Mouse (Mus musculus) intestine, postnatal 0 days (tissue): ENCODE results near the gene Olfr777. TPM values are rescaled to one million over a fixed set of nuclear protein-coding genes. Genes with fewer than 3 reads are reported as not detected.

ENCODE experiments used
- ATAC-seq: fragments of 200-750 bp; cut with Nextera tagmentation; 2 replicates; pipeline ENCODE4 v1.8.0; 2017; ENCODE audit warnings: mild to moderate bottlenecking, moderate TSS enrichment, moderate library complexity
- H3K27ac ChIP-seq: fragments of 300-500 bp; sonication (generic); 2 replicates; pipeline ENCODE4 v1.5.1; 2014; ENCODE audit warnings: mild to moderate bottlenecking, low read depth, low read length, moderate library complexity
- H3K27me3 ChIP-seq: fragments of 300-500 bp; sonication (generic); replicated peaks from 2 replicates; pipeline ENCODE4 v1.6.1; 2014; ENCODE audit warnings: low read length, mixed read lengths; ENCODE audit not compliant: control insufficient read depth, insufficient read depth
- H3K36me3 ChIP-seq: fragments of 300-500 bp; sonication (generic); 2 replicates; pipeline ENCODE4 v1.6.1; 2014; ENCODE audit warnings: mild to moderate bottlenecking, moderate library complexity; ENCODE audit not compliant: control insufficient read depth, insufficient read depth
- H3K4me1 ChIP-seq: fragments of 300-500 bp; sonication (generic); replicated peaks from 2 replicates; pipeline ENCODE4 v1.6.1; 2014; ENCODE audit warnings: antibody characterized with exemption, low read length, mixed read lengths; ENCODE audit not compliant: control insufficient read depth, insufficient read depth
- H3K4me2 ChIP-seq: fragments of 300-500 bp; sonication (generic); replicated peaks from 2 replicates; pipeline ENCODE4 v1.6.1; 2014; ENCODE audit warnings: low read depth, mild to moderate bottlenecking, moderate library complexity
- H3K4me3 ChIP-seq: fragments of 300-500 bp; sonication (generic); 2 replicates; pipeline ENCODE4 v1.5.1; 2014; ENCODE audit warnings: low read depth, low read length
- H3K9ac ChIP-seq: fragments of 300-500 bp; sonication (generic); 2 replicates; pipeline ENCODE4 v1.6.1; 2014; ENCODE audit warnings: mild to moderate bottlenecking, low read depth, low read length
- H3K9me3 ChIP-seq: fragments of 300-500 bp; sonication (generic); 2 replicates; pipeline ENCODE4 v1.6.1; 2016; ENCODE audit warnings: mixed run types; ENCODE audit not compliant: control insufficient read depth
- CTCF ChIP-seq: sonication (generic); IDR thresholded peaks from 2 replicates; pipeline ENCODE4 v1.5.1; 2016; ENCODE audit warnings: low read depth, mild to moderate bottlenecking, control low read depth, antibody characterized with exemption, moderate library complexity
- WGBS: fragments of 180-500 bp; shearing (Covaris S2); extraction: QIAGEN DNeasy Blood & Tissue Kit; methylation state at CpG from one replicate; pipeline ENCODE4 v1.1.7; 2014; 5-methylcytosine and 5-hydroxymethylcytosine counted together
- polyA plus RNA-seq: library from polyadenylated mRNA; unstranded; fragments of >200 nt; fragmentation: Nextera tagmentation; extraction: Ambion mirVana; gene quantifications from 2 replicates; pipeline ENCODE4 v1.2.1, GENCODE M21; 2015

The Olfr777 gene
- polyA plus RNA-seq, 1 experiment from 2014 or later = not detected

GRCm38 (mm10) chr10:129230737-129231136, 40.5 kb downstream of the Olfr777 start:
- WGBS = 96% methylated on average over 1 of the region's 1 CpGs
- H3K4me3 ChIP-seq = no peak overlapping the region
- no peak for ATAC-seq
- no peak for TF ChIP-seq CTCF
- H3K27me3 ChIP-seq = no peaks in the 10 kb centered on the region
- H3K9ac ChIP-seq = no peak overlapping the region
- H3K4me1 ChIP-seq = no peaks in the 10 kb centered on the region
- no peaks in the 10 kb centered on the region for H3K9me3 ChIP-seq
- H3K36me3 ChIP-seq = no peaks in the 10 kb centered on the region
- no peak overlapping the region for H3K4me2 ChIP-seq
- no peak overlapping the region for H3K27ac ChIP-seq

Other genes with a start within 250 kb of the Olfr777 start
- gene Olfr764-ps1, start 231.6 kb downstream of the Olfr777 start, polyA plus RNA-seq = not detected in 2 replicates
- gene Olfr765, start 221.5 kb downstream of the Olfr777 start, polyA plus RNA-seq = not detected in 2 replicates
- gene Olfr766-ps1, start 202.5 kb downstream of the Olfr777 start, polyA plus RNA-seq = not detected in 2 replicates
- gene Olfr767, start 188.6 kb downstream of the Olfr777 start, polyA plus RNA-seq = not detected in 2 replicates
- not detected in 2 replicates for gene Olfr768, start 172.1 kb downstream of the Olfr777 start, polyA plus RNA-seq
- not detected in 2 replicates for gene Olfr769, start 153.6 kb downstream of the Olfr777 start, polyA plus RNA-seq
- not detected in 2 replicates for gene Olfr770, start 132.5 kb downstream of the Olfr777 start, polyA plus RNA-seq
- gene Olfr771, start 106.7 kb downstream of the Olfr777 start, polyA plus RNA-seq = not detected in 2 replicates
- gene Olfr772, start 93.6 kb downstream of the Olfr777 start, polyA plus RNA-seq = not detected in 2 replicates
- not detected in 2 replicates for gene Olfr773, start 84.1 kb downstream of the Olfr777 start, polyA plus RNA-seq
- not detected in 2 replicates for gene Olfr774, start 35.3 kb downstream of the Olfr777 start, polyA plus RNA-seq
- gene Olfr775, start 23.1 kb downstream of the Olfr777 start, polyA plus RNA-seq = not detected in 2 replicates
- gene Olfr776, start 12.4 kb downstream of the Olfr777 start, polyA plus RNA-seq = not detected in 2 replicates
- not detected in 2 replicates for gene Olfr780, start 46.6 kb upstream of the Olfr777 start, polyA plus RNA-seq
- not detected in 2 replicates for gene Olfr781, start 57.4 kb upstream of the Olfr777 start, polyA plus RNA-seq
- not detected in 2 replicates for gene Olfr782, start 77.4 kb upstream of the Olfr777 start, polyA plus RNA-seq
- 0.04 TPM in 1 of 2 replicates, not detected in the other for gene Olfr784, start 112.6 kb upstream of the Olfr777 start, polyA plus RNA-seq
- gene Olfr785, start 133.9 kb upstream of the Olfr777 start, polyA plus RNA-seq = not detected in 2 replicates
- gene Olfr786, start 155.8 kb upstream of the Olfr777 start, polyA plus RNA-seq = not detected in 2 replicates
- gene Olfr787, start 190.4 kb upstream of the Olfr777 start, polyA plus RNA-seq = not detected in 2 replicates
- not detected in 2 replicates for gene Olfr788, start 199.5 kb upstream of the Olfr777 start, polyA plus RNA-seq
- not detected in 2 replicates for gene Olfr789, start 213.3 kb upstream of the Olfr777 start, polyA plus RNA-seq
- gene Olfr790, start 227.0 kb upstream of the Olfr777 start, polyA plus RNA-seq = not detected in 2 replicates